Mouse (Mus musculus) brown adipose tissue, adult 24 weeks (tissue): ENCODE measurements around the gene Rbbp9. TPM values are rescaled to one million over a fixed set of nuclear protein-coding genes. Genes with fewer than 3 reads are reported as not detected.

Experiments
- H3K27ac ChIP-seq: fragments of 200-500 bp; replicated peaks from 2 replicates; pipeline ENCODE4 v1.5.1; 2012; ENCODE audit warnings: low read depth, mild to moderate bottlenecking, low read length
- H3K4me1 ChIP-seq: fragments of 200-500 bp; 2 replicates; pipeline ENCODE4 v1.6.1; 2012; ENCODE audit warnings: low read length, mixed read lengths; ENCODE audit not compliant: control insufficient read depth, insufficient read depth, insufficient read length
- H3K4me3 ChIP-seq: fragments of 200-500 bp; 2 replicates; pipeline ENCODE4 v1.5.1; 2012; ENCODE audit warnings: low read depth, mild to moderate bottlenecking, low read length, moderate library complexity; ENCODE audit not compliant: insufficient read depth
- polyA plus RNA-seq: library from polyadenylated mRNA; stranded (reverse); fragments of >200 nt; gene quantifications from 2 replicates; pipeline ENCODE4 v1.2.4, GENCODE M21; 2012; ENCODE audit not compliant: missing spikeins, insufficient read depth, insufficient read length

Gene Rbbp9
- polyA plus RNA-seq, 1 experiment: 46.7 TPM

DNA sequence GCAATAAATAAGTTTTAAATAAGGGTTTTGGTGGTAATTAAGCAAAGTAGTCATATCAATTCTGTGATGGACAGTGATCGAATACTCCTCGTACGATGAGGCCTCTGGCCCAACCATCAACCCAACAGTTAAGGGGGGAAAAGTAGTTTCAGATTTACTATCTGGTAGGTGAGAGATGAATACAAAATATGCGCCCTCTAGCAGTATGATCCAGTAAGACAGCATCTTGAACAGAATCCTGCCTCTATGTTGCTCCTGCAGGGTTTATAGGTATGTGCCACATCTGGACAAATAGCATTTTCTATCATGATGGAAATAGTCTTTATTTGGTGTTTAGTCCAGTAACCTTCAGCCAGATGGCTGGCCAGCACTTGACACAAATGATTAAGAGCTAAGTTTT, 9.4 kb downstream of the Rbbp9 start:
- Histone ChIP-seq H3K4me3 (no peak overlapping the region), H3K27ac (no peak overlapping the region), H3K4me1 (no peaks in the 10 kb centered on the region)

DNA sequence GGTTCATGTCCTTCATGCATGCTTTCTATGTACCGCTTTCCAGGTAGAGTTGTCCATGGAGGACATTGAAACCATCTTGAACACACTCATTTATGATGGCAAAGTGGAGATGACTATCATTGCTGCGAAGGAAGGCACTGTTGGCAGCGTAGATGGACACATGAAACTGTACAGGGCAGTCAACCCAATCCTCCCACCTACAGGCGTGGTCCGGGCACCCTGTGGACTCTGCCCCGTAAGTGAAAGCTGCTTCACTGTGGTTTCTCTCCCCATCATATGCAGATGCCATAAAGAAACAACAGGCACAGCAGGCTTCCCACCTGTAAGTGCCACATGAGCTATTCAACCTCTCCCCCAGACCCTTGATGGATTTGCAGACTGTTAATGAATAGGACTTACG, 13.5 kb downstream of the Rbbp9 start:
- Histone ChIP-seq H3K4me3 (no peak overlapping the region), H3K27ac (no peak overlapping the region), H3K4me1 (no peaks in the 10 kb centered on the region)

DNA sequence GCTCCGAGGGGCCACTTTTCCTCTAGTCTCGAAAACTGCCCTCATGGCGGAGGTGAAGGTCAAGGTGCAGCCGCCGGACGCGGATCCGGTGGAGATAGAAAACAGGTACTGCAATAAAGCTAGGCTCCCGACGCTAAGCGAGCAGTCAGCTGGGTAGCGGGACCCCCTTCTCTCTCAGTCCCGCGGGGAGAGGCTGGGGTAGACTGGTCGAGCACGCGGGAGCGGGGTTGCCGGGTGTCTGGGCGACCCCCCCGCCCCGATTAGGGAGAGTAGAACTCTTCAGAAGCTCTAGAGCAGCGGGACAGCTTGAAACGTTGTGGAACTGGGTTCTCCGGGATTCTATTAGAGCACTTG, 22.9 kb downstream of the Rbbp9 start:
- Histone ChIP-seq H3K27ac (peak overlapping the region; percentile 51), H3K4me3 (peak overlapping the region; percentile 82), H3K4me1 (0 out of 2 replicates have a peak, but pooled peaks cover 3% of the 10 kb centered on the region)

DNA sequence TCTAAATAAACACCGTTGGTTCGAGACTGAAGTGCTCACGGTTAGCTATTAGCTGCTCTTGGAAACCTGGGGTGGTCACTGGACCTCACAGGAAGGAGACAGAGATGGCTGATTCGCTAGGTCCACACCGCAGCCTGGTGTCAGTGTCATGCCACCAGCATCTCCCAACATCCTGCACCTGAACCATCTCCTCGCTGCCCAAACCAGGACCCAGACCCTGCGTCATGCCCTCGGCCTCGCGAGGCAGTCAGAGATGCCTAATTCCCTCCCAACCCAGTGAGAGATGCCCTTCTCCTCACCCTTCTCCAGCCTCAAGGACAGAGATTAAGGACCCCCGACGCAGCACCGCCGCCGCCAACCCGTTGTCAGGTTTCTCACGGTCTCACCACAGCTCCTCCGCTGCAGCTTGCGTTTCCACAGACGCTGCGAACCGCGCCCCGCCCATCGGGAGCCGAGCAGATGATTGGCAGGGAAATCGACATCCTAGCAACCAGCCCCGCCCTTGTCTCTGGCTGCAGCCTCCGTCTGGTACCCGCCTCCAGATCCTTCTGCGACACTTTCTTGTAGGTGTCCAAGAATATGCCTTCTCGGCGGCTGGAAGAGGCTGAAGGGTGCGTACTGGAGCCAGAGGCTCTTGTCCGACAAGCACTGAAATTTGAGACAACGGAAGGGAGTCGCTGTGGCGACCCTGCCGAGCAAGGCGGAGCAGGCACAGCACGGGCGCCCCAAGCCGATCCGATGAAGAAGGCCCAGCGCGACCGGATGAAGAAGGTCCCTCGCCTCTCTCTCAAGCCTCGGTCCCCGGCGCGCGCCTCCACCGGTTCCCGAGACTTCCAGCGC, 23.5 kb downstream of the Rbbp9 start, which contains the start of the genes Dzank1 and Polr3f:
Dzank1 (minus strand) TSS at position 434 of the 840 bp plus-strand sequence.
Polr3f (plus strand) TSS at position 738 of the 840 bp plus-strand sequence.
- H3K4me1 ChIP-seq: 0 out of 2 replicates have a peak, but pooled peaks cover 3% of the 10 kb centered on the region
- H3K4me3 ChIP-seq: peak within 1 kb of the TSS; percentile 82
- peak within 1 kb of the TSS; percentile 94 for H3K27ac ChIP-seq

DNA sequence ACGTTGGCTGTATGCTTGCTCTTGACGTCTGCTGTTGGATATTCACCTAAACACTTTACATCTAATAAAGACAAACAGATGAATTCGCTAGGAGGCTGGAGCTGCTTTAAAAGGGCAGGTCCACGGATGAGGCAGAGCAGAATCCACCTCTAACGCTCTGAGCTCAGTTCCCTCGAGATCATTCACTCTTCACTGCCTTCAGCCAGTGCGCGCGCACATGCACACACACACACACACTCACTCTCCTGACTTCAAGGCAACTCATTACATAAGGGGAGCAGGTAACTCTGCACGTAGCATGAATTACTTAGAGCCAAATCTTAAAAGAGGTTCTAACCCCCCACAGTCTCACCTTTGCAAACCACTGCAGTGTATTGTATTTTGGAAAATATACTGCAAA, 24.8 kb downstream of the Rbbp9 start:
- Histone ChIP-seq H3K4me1 (0 out of 2 replicates have a peak, but pooled peaks cover 3% of the 10 kb centered on the region), H3K27ac (no peak overlapping the region), H3K4me3 (no peak overlapping the region; the same call in 1 of the 2 replicates)

DNA sequence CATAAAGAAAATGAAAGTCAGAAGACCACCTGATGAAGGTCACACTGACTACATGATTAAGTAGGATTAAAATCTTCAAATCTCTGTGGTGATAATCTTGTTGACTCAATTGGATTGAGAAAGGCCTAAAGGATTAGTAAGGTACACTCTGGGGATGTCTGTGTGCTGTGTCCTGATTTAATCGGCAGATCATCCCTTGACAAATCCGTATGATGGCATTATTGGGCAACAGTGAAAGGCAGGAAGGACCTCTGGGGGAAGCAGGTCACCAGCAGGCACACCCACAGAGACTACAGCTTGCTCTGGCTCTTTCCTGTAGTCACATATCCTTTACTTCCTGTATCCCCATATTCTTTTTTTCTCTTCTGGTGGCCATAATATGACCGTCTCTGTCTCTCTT, 30.9 kb downstream of the Rbbp9 start:
- H3K4me3 ChIP-seq: no peak overlapping the region
- H3K4me1 ChIP-seq: no peaks in the 10 kb centered on the region
- no peak overlapping the region for H3K27ac ChIP-seq

DNA sequence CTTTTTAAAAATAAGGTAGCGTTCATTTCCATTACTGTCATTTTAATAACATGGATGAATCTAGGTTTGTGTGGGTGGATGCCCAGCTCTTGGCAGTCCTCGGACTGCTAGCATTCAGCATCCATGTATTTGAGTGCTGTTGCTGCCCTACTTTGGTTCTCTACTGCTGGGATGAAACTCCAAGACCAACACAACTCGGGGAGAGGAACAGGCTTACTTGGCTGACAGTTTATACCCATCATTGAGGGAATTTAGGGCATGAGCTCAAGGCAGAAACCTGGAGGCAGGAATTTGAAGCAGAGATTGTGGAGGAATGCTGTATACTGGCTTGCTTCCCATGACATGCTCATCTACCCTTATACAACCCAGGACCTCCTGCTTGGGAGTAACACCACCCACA, 36.0 kb downstream of the Rbbp9 start:
- no peak overlapping the region for H3K4me3 ChIP-seq
- no peaks in the 10 kb centered on the region for H3K4me1 ChIP-seq
- H3K27ac ChIP-seq: no peak overlapping the region

DNA sequence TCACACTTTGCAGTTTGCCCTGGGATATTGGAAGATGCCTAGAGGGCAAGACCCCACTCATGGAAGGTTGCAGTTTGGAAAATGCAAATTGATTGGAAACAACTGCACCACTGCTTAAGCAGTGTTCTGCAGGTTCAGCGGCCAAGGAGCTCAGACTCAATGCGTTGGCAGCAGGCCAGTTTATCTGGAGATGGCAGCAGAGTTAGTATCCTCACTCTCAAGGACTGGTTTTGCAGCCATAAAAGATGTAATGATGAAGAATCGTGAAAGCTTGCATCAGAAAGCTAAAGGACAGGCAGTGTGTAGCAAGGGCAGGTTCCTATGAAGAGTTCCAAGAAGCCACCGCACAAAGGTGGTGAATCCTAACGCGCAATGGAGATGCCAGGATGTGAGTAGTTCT, 48.5 kb downstream of the Rbbp9 start:
- H3K4me3 ChIP-seq: no peak overlapping the region
- H3K4me1 ChIP-seq: no peaks in the 10 kb centered on the region
- H3K27ac ChIP-seq: no peak overlapping the region

Other genes starting within 250 kb of the Rbbp9 start
- gene Ovol2, start 218.7 kb downstream of the Rbbp9 start, polyA plus RNA-seq: not detected in 2 replicates
- 9.9 and 17.2 TPM in 2 replicates for gene Kat14, start 181.9 kb downstream of the Rbbp9 start, polyA plus RNA-seq
- gene Pet117, start 181.9 kb downstream of the Rbbp9 start, polyA plus RNA-seq: 3.4 and 6.3 TPM in 2 replicates
- gene Dzank1, start 23.5 kb downstream of the Rbbp9 start, polyA plus RNA-seq: 0.38 and 1.4 TPM in 2 replicates
- 6.3 and 6.7 TPM in 2 replicates for gene Polr3f, start 23.2 kb downstream of the Rbbp9 start, polyA plus RNA-seq
- 23.7 and 25.4 TPM in 2 replicates for gene Sec23b, start 5.4 kb upstream of the Rbbp9 start, polyA plus RNA-seq
- 147 and 151 TPM in 2 replicates for gene Smim26, start 43.2 kb upstream of the Rbbp9 start, polyA plus RNA-seq
- gene Dtd1, start 49.0 kb upstream of the Rbbp9 start, polyA plus RNA-seq: 23.6 and 25.9 TPM in 2 replicates